Mouse (Mus musculus): Measurements from ENCODE around the gene Phlpp2.

Phlpp2 gene

DNA sequence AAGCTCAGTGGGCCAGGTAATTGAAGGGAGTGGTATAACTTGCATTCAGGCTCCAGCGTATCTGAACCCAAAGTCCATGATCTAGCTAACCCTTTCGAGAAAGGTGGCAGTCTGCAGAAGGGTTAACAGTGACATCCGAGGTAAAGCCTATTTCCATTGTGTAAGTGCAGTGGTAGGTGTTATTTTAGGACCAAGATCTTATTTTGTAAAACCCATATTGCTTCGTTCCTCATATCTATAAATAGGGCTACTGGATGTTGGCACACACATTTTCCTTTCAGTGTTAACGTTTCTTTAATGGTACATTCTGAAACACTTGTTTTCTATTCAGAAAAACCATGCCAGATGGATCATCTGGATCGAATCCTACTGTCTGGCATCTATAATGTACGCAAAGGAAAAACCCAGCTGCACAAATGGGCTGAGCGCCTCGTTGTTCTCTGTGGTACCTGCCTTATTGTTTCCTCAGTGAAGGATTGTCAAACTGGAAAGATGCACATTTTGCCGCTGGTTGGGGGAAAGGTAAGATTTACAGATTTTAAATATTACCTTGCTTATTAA lies 35.6 kb downstream of the Phlpp2 start:
- DNase-seq = no peak

DNA sequence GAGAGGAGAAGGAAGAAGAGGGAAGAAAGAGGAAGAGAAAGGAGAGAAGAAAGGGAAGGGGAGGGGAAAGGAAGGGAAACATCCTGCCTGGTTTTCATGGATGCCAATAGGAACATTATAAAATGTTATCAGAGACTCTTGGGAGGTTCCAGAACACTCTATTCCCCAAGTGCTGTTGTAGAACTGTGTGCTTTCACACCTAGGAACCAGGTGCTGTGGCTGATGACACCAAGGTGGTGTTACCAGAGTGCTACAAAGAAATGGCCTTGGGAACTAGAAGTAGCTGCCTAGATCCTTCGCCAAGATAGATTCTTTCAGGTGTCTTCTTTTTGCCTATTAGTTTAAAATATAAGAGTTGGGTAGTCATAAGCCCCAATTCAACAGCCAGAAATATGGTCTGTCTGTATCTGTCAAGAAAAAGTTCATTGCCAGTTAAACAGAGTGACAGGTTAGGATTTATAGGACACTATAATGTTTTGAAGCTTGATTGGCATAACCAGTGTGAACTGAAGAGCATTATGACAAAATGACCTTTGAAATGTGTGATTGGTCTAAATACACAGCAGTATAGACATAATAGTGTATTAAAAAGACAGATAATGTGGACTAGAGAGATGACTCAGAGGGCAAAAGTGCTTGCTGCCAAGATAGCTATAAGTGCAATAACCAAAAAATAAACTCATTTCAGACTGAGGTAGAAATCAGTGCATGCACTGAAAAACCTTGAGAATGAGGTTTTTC lies 36.8 kb downstream of the Phlpp2 start:
- DNase-seq = no peak

DNA sequence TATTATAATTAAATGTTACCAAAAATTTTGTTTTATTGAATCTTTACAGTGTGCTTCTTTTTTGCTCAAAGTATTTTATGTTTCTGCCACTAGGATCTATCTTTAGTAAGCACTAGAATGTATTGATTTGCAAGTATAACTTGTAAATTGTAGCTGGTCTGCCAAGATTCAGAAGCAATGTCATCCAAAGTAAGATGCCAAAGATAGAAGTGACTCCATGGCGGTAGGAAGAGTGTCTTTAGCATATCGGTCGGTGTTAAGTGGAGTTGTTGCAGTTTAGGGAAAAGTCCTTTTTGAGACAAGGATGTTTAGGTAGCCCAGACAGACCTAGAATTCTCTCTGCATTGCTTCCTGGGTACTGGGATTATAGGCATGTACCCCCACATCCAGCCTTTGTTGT lies 38.6 kb downstream of the Phlpp2 start:
- DNase-seq = no peak

DNA sequence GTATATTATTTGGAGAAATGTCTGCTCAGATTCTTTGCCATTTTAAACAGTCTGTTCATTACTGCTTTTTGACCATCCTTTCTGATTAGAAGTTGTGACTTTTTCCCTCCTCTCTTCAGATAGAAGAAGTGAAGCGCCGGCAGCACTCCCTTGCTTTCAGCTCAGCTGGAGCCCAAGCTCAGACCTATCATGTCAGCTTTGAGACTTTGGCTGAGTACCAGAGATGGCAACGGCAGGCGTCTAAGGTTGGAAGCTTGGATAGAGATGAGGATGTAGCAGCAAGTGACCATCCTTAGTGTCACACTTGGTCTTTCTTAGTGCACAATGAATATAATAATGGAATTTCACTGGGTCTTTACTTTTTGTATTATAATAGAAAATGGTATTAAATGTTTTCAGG lies 39.0 kb downstream of the Phlpp2 start:
- DNase-seq = no peak

DNA sequence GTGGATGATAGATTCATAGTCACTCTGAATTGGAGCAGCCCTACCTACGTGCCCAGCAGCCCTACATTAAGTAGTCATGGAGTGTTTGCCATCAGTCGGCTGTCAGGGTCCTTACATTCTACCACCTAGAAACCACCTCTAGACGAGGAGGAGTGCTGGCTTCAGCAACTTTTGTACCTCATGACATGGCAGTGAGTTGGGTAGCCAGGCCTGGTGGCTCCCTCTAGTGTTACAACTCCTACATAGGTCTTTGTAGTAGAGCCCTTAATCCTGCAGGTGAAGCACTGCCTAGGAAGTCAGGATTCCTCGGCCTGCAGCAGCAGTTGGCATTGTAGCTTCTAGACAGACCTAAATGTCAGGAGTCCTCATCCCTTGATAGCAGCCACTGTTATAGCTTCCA lies 48.9 kb downstream of the Phlpp2 start:
- DNase-seq = no peak

DNA sequence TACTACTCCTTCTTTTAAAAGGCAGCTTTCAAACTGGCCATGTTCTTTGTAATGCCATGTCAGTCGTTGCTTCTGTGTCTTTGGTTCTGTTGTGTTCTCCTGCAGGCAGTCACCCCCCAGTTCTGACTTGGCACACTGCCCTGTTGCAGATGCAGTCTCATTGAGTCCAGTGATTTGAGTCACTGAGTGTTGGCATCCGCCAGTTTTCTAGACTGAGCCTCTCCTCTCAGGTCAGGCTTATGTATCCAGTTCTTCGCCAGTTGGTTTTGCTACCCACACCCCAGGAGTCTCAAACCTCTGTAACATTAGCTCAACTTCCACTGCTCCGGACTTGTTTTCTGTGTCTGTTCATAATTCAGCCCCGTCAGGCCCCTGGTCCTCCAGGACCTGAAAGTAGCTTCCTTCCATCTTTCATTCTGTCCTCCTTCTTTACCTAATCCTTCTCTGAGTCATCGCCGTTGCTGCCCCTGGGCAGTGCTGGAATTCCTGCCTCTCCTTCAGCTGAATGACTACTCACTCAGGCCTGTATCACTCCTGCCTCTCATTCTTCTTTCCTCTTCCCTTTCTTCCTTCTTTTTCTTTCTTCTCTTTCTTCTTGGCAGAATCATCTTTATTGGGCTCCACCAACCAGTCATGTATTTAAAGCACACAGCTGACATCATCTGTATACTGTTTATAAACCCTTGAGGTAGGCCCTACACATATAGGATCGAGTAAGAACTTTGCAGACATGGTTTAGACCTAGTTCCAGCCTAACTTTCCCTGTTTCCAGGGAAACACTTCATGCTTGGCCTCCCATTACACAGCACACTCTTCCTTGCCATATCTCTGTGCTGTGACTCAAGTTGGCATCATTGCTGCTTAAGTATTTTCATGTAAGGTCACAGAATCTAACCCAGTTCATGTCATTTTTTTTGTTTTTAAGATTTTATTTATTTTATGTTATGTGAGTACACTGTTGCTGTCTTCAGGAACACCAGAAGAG lies 52.4 kb downstream of the Phlpp2 start:
- no peak for DNase-seq

DNA sequence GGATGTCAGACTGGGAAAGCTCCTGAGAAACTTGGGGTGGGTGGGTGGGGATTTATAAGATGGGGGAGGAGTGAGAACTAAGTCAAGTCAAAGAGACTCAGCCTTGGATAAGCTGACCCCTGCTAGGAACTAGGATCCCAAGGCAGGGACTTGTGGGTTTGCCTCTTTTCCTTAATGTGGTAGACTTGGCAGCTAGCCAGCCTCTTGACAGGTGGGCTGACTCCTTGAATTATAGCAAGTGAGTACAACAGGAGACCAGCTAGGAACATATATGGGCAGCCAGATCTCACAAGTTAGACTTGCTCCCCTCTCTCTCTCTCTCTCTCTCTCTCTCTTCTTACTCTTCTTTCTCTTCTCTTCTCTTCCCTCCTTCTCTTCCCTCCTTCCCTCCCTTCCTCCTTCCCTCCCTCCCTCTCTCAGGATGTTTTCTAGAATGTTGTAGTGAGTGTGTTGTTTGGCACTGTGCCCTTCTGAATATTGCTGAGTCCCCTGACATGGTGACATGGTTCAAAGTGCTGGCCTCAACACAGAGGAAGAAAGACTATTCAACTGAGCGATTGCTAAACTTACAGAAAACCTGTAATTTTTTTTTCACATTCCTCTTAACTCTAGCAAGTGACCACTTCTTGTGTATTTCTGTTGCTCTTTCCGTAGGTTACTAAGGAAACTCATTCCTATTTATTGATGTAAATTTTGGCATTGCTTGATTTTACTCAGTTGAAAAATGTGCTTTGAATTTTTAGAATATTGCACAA lies 73.4 kb downstream of the Phlpp2 start:
- peak; percentile 55 for DNase-seq

DNA sequence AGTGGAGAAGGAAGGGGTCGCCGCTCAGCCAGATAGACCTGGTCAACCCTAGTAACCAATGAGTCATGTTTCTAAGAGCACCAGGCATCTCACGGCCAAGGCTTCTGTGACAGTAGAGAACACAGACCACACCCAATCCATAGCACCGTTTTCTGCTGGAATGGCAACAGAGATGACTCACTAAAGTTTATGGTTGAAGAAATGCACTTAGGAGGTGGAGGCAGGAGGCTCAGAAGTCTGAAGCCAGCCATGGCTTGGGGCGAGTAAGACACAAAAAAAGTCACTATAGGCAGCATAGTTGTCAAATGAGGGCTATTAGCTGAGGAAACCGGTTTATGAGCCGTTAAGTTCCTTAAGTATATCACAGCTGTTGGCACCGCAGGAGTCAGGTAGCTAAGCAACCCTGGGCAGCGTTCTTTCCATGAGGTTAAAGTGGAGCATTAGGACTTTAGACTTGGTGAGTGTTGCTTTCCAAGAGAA lies 76.9 kb downstream of the Phlpp2 start:
- peak; percentile 68 for DNase-seq

DNA sequence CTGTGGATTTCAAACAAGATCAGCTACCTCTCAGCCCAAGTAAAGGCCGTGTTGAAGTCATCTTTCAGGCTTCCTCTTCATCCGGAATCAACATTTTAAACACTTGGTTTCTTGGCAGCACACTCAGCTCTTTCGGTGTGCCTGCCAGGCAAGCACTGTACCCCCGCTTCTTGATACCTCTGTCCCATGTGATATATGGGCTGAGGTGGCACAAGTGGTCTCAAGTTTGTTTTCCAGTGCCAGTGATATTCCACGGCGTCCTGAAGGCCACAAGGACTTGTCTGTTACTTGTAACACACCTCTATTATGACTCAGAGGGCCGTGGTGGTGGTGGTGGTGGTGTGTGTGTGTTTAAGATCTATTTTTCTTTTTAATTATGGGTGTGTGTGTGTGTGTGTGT lies 77.4 kb downstream of the Phlpp2 start:
- peak; percentile 70 for DNase-seq

DNA sequence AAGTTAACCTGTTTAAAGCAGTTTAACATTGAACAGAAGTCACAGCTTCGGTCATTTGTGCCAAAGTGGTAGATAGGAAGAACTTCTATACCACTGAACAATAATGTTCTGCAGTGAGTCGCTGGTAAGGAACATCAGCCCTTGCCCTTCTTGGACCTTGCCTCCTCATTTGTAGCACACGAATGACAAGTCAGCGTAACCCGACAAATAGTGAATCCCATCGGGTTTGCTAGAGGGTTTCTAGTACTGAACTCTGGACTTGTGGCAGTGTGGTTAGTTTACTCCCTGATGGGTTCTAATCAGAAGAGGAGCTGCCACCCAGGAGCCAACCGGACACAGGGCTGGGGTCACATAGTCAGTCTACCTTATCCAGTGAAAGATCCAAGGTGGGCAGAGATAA lies 77.9 kb downstream of the Phlpp2 start:
- DNase-seq = peak; percentile 71

DNA sequence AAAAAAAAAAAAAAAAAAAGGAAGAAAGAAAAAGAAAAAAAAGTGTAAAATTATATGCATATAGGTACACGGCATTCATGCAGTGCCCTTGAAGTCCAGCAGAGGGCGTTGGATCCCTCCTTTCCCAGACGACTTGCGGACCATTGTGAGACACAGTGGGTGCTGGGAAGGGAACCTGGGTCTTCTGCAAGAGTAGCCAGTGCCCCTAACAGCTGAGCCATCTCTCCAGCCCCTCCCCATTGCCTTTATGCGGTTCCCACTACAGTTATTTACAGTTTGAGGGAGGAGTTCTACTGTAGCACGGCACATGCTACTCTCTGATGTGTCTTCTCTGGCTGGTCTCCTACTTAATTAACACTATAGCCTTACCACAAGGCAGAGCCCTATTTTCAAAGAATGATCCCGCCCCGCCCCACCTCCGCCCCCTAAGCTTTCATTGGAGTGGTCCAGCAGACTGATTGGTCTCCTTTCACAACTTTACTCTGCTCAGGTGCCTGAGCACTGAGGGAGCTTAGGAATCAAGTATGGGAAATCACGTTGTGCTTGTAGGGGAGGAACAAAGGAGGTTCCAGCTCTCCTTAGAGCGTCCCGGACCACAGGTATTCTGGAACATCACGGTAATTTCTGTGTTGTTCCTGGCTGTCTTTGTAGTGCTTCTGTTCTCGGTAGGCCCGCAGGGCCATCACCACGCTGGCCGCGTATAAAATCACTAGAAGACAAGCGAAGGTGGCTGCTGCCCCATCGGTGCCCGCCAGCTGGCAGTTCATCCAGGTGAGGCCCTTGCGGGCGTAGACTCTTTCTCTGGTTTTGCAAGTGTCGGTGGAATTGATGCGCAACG lies 79.3 kb downstream of the Phlpp2 start:
- peak; percentile 71 for DNase-seq

DNA sequence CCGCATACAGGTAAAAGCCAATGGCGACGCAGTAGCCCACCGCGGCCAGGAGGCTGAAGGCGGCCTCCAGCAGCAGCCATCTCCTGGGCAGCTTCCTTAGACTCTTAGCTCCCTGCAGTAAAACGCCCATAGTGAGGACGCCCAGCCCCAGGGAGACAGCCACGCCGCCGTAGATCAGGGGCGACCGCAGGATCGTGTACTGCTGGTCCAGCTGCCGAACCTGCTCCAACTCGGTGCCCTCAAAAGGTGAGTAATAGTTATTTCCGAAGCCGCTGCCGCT lies 79.9 kb downstream of the Phlpp2 start:
- no peak for DNase-seq

DNA sequence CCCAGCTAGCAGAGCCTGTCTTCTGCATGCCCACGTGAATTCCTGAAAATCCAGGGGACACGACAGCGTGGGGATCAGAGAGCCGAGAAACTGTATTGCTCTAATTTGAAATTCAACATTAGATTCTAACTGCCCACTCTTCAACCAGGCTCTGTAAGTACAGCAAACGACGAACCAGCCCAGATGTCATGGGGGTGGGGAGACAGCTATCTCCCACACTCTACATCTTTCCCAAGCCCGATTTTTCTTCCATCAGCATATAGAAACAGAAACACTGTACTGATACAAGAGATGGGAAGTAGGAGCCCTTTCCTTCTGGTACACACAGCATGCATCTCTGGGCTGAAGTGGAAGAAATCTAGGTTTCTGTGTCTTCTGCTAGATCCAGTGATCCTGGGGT lies 83.8 kb downstream of the Phlpp2 start:
- DNase-seq = peak; percentile 63

DNA sequence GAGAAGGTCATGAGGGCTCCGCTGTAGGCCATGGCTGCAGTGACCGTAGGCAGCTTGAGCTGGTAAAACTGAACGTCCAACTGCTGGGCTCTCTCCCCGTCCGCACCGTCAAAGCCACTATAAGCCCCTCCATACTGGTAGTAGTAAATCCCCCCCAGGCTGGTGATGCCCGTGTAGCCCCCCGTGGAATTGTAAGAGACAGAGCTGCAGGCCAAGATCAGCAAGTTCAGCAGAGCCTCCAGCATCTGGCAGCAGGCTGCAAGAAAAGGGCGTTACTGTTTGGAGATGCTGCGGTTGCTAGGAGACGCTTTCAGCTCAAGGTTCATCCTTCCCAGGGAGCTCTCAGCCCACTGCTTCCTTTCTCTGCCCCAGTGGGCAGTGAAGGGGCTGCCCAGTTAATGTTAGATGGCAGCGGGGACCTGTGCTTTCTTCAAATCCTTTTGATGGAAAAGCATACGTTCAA lies 86.2 kb downstream of the Phlpp2 start:
- DNase-seq = peak; percentile 91

DNA sequence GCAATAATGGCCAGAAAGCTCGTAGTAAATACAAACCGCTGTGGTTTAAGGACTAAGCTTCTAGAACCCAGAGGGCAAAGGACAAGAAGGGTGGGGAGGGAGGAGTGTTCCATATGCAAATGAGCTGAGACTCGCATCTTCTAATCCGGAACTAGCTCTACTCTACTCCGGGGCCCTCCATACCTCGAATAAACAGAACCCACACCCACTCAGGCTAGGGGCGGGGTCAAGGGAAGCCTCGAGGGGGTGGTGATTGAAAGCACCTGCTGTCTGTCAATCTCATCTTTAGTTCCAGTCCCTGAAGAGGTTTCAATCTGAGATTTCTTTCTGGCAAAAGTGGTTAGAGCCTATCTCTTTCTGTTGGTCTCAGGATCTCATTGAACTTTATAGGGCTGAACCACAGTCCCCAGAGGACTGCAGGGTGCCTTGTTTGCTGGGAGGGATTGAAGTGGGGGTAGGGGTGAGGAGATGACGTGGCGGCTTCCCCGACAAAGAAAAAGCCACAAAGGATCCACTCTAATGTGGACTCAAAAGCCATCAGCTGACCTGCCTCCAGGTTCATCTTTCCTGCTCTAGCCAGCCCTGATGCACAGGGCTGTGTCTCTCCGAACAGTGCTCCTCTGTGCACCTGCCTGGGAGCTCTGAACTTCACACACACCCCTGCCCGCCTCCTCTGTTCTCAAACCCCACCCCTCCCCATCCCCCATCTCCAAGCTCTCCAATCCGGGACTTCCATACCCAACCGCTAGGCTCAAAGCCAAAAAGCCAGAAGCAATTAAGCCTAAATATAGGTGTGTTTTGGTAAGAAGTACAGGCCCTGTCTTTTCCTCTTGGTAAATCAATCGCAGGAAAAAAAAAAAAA lies 89.1 kb downstream of the Phlpp2 start:
- DNase-seq = peak; percentile 72

DNA sequence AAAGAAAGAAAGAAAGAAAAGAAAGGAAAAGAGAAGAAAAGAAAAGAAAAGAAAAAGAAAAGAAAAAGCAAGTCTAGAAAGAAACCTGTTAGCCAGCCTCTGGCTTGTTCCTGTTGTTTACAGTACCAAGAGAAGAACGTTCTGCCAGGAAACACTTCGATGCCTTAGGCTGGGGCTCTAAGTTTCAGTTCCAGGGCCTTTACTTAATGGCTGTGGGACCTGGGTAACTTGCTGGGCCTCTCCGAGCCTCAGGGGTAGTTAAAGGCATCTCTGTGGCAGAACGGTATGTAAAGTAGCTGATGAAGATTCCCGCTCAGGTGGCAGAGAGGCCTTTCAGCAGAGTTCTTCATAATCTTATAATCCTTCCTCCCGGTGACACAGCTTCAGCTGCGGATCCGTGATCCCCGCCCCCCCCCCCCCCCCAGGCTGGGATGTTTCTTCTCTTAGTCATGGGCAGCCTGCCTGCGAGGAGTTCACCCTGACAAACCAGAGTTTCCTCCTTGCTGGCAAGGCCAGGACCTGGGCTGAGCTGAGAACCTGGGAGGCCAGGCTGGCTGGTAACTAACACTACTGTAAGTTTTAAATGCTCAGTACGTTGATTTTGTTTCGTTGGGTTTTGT lies 89.8 kb downstream of the Phlpp2 start:
- DNase-seq = peak; percentile 35

DNA sequence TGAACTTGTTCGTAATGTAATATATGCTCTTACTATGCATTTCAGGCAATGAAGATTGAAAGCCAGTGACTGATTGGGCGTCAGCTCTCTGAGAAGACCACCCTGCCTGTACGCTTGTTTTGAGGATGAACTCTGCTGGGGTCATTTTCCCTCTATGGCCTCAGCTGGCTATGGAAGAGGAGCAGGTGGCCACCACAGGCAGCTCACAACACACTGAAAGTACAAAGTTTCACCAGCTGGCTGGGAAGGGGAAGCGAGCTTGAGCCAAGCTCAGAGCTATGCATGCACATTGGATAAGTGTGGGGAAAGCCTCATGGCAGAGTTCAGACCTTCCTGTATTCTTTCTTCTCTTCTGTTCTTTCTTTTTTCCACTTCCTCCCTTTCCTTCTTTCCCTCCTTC lies 90.8 kb downstream of the Phlpp2 start:
- DNase-seq = no peak

DNA sequence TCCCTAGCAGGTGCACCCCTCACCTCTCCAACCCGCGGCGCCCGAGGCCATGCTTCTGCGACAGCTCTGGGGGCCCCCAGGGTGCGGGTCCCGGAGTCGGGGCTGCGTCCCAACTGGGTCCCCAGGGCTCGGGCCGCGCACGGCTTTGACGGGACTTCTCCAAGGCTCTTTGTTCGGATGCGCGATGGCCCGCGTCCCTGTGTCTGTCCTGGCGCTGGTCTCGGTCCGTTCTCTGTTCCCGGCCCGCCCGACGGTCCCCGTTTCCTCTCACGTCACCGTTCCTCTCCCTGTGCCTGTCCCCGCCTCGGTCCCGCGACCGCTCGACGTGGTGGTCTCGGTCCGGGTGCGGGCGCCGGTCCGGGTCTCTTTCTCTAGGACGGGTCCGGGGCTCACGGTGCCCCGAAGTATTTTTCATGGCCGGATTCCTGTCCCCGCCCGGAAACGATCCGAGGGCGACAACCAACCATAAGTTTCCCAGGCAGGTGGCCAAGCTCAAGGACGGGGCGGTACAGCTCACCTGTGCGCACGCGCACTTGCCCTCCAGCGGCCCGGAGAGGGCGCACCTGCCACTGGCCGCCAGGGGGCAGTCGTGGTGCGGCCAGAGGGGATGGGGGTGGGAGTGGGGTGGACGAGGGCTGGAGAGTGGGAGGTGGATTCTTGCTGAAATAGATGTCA lies 93.5 kb downstream of the Phlpp2 start, which contains the start of gene Marveld3:
Gene Marveld3 (minus strand): TSS at position 511 of the 675 bp plus-strand sequence.
- DNase-seq = peak; percentile 91

DNA sequence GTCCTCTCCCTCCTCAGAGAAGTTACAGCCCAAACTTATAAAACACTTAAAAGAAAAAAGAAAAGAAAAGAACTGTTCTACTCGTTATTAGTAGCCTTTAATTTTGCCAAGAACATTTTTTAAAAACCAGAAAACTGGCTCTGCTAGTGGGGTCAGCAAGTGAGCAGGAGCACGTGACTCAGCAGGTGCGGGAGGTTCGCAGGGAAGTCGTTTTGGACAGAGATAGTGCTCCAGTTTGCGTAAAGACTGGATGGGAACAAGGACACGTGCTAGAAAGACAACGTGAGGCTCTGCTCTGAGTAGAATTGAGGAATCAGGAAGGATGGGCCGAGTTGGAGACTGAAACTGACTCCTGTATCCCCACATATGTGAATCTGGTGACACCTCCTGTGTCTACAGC lies 94.6 kb downstream of the Phlpp2 start:
- peak; percentile 85 for DNase-seq

DNA sequence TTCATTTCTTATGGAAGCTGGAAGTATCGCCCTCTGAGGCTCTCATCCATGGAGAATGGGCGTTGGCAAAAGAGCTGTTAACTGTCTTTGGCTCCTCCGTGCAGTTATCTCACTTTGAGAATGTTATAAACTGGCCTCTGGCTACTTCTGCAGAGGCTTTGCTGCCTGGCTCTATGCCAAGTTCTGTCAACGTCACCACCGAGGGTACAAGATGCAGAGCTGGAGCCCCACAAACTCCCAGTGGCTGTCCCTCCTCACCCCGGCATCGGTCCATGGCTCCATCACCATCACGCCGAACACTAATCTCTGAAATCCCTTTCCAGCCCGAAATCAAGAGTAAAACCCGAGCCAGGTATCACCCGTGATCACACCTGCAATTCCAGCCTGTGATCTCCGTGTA lies 95.1 kb downstream of the Phlpp2 start:
- DNase-seq = peak; percentile 64
